Mouse (Mus musculus): ENCODE results near the gene Gm10037. TPM values are rescaled to one million over a fixed set of nuclear protein-coding genes. Genes with fewer than 3 reads are reported as not detected.
"Not testable (repeated sequence)": the region's sequence is repeated elsewhere in the genome, so short reads cannot be mapped to it uniquely, and the experiment has no call there.

Gm10037 gene
- 1 to 10 TPM in 1 of 2 experiments, under 1 TPM in 1; 0.64 to 1.1 TPM for total RNA-seq (2021)
- long read RNA-seq, experiment 1, result 0 reads
- long read RNA-seq, experiment 2, result 0 reads

DNA sequence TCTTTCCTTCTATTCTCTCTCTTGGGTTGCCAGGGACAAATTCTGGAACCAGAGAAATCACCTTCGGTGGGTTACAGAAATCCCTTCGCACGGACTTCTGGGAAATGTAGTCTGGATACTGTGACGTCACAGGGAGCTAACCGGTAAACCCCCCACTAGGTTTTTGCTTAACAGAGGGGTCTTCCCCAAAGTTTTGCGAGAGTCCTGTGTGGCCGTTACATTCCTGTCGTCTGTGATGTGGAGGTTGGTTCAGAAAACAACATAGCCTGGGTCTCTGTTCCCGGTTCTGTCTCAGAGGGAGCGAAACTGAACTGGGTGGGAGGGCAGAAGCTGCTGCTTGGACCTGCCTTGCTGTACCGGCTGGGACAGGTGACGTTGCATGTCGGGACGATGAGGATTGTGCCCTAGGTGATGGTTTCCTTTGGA lies at the start of gene Gm10037:
Gene Gm10037 (plus strand): TSS at position 196 of the 426 bp plus-strand sequence.
- peak; percentile 40 for DNase-seq
- Histone ChIP-seq H3K27ac (peak within 1 kb of the TSS; percentile 78), H3K4me3 (peak within 1 kb of the TSS; percentile 77)
- intact Hi-C loops (cut with DNase I), result no loop called here
- TF ChIP-seq CTCF (IDR thresholded peaks at IDR 0.05), result no peak

DNA sequence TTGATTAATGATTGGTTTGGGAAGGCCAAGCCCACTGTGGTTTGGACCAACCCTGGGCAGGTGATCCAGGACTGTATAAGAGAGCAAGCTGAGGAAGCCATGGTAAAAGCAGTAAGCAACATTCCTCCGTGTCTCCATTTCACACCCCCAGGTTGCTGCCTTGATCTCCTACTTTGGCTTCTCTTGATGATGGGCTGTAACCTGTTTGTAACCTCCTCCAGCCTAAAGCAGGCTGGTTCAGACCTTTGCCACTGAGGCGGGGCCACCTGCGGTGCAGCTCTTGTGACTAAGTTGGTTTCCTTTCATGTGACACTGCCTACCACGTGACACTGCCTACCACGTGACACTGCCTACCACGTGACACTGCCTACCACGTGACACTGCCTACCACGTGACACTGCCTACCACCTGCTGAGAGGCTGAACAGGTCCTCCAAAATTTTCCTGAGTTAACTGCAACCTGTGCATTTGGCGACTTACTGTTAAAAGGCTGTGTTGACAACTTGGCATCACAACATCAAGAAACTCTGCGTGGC lies 38.9 kb upstream of the Gm10037 start:
- no peak for DNase-seq
- intact Hi-C loops (cut with DNase I), result no loop called here
- no peak for TF ChIP-seq CTCF (IDR thresholded peaks at IDR 0.05)
- Histone ChIP-seq H3K4me3 (no peak overlapping the region), H3K27ac (no peak overlapping the region)

DNA sequence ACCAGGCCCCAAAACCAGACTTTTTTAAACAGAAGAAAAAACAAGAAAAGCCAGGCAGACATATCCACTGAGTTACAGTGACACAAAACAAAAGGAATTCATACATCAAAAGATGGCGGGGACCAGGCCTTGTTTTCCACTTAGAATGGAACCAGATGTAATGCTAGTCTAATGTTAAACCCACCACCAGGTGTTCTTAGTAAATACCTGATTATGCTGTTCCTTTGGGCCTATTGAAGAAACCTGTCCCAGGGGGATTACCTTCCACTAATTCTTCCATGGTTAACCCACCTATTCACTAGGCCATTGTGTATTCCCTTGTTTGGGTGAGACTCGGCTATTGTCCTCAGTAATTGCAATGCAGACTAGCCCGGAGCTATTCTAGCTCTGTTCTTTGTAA lies 32.3 kb upstream of the Gm10037 start:
- intact Hi-C loops (cut with DNase I), result no loop called here
- no peak for TF ChIP-seq CTCF (IDR thresholded peaks at IDR 0.05)
- Histone ChIP-seq H3K27ac (no peak overlapping the region), H3K4me3 (no peak overlapping the region)
- DNase-seq, result no peak

DNA sequence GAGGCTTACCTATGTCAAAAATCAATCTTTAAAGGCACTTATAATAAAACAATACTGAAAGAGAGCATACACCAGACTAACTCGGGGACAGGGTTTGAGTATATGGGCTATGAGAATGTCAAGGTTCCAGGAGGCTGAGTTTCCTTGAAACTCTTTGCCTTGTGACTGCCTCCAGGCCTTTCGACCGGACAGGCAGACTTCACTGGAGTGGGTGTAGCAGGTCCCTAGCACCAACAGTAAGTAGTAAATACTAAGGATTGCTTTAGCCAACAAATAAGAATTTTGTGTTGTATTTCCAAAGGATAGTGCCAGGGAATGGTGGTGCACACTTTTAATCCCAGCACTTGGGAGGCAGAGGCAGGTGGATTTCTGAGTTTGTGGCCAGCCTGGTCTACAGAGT lies 31.8 kb upstream of the Gm10037 start:
- intact Hi-C loops (cut with DNase I); DNase-seq; H3K4me3 ChIP-seq; H3K27ac ChIP-seq: not testable (repeated sequence)

DNA sequence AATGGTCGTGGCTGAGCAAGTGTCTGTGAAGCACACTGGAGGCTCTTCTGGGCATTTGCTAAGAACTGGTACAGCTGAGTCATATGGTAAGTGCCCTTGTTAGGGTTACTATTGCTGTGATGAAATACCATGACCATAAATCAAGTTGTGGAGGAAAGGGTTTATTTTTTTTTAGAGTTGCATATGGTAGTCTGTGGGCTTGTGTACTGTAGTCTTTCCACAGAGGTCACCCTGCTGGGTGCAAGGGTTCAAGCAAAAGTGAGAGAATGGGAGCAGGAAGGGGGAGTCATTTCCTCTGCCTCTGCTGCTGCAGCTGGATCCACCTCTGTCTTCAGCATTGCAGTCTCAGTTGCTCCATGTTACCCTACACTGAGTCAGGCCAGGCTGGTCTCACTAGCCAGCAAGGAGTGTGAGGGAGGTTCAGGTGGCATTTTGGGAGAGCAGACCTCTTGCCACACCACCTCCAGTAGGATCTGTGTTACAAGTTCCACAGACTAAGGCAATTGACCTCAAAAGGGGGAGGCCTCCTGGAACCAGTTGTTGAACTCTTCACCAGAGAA lies 19.2 kb upstream of the Gm10037 start:
- TF ChIP-seq CTCF (IDR thresholded peaks at IDR 0.05), result no peak
- intact Hi-C loops (cut with DNase I), result loop anchor here (2.0 to 10.0 kb wide), 3 partner anchors 27 to 87 kb away; partner anchors contain the start of genes Zfp65 and Zfp85
- DNase-seq, result no peak
- no peak overlapping the region for H3K27ac ChIP-seq
- H3K4me3 ChIP-seq, result no peak overlapping the region

DNA sequence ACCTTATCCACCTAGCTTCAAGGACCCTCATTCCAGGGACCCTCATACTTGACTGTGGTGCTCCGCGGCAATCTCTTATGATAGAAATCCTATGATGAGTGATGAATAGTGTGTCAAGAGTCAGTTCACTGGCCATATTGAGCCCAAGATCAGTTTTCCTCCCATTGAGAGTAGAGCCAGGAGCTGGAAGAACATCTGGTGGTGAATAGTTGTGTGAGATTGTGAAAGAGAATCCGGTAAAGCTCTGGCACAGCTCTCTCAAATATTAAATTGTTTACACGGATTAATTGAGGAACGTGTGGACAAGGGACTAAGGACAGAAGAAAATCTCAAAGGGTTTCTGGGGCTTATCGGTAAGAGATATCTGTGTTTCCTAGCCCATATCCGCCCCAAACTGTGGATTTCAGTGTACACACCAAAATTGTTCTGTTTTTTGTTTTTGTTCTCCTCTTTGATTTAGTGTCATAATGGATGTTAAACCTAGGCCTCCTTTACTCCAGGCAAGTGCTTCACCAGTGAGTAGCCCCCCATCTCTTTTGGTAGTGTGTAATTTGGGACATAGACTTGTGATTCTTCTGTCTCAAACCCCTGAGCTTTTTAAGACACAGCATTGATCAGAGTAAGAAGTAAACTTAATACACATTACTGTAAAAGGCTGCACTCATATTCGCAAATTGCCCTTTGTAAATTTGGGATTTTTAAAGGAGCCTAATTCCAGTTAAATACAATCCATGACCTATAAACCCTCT lies 17.8 kb upstream of the Gm10037 start:
- intact Hi-C loops (cut with DNase I), result loop anchor here (2.0 to 10.0 kb wide), 3 partner anchors 28 to 88 kb away; partner anchors contain the start of genes Zfp65 and Zfp85
- Histone ChIP-seq H3K4me3 (peak overlapping the region; percentile 94), H3K27ac (peak overlapping the region; percentile 87)
- DNase-seq, result no peak
- TF ChIP-seq CTCF (IDR thresholded peaks at IDR 0.05), result no peak

DNA sequence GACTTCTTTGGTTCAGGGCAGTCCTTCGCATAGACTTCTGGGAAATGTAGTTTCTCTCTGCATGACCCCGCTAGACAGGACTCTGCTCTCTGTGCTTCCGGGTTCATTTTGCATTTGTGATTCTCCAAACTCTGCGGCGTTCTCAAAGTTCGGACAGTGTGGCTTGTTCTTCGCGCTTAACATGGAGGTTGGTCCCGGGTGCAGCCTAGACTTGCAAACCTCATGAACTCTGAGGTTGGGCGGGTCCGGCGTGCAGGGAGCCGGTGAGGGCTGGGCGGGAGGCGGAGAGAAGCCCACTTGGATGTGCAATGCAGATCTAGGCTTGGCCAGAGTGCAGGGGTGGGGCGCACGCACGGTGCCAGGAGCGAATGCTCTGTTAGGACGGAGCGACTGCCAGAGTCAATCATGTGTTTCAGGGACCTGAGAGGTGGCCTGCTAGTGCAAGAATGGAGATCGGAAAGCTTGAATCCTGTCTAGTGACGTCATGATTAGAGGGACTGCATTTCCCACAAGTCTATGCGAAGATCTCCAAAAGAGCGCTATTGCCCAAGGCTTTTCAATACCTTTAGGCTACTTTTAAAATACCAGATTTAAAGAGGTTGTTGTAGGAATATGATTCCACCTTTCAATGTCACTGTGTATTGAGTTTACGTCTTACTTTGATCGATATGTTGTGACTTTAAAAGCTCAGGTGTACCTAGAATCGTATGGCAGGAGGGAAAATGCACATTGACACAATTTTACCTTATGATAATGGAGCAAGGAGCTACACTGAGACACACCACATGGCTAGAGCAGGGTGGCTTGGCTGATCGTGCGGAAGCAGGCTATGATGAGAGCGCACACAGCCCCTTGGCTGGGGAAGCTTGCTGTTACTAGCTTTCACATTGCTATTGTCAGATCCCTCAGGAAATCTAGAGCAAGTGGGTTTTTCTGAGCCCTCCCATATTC lies 16.9 kb upstream of the Gm10037 start, which contains the start of gene Zfp273:
Gene Zfp273 (plus strand): TSS at position 31 of the 951 bp plus-strand sequence.
- intact Hi-C loops (cut with DNase I), result loop anchor here (2.0 to 10.0 kb wide), 3 partner anchors 29 to 89 kb away; partner anchors contain the start of genes Zfp65 and Zfp85

DNA sequence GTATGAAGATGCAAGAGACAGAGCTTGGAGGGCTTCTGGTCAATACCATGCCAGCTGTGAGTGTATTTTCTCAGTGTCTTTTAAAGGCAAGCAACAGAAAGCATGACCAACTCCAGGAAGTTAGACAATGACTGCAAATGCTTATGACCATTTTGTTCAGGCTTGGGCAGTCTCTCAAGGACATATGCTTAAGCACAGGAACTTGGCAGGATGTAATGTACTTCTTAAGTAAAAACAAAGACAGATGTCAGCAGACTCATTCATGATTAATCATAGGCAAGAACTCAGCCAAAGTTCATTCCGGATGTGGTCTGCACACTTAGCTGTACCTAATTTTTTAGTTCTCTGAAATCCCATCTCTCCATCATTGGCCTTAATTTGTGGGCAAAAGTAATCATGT lies 12.3 kb upstream of the Gm10037 start:
- no peak overlapping the region for H3K27ac ChIP-seq
- intact Hi-C loops (cut with DNase I), result loop anchor here (10.0 kb wide), 2 partner anchors 64 to 94 kb away; partner anchors contain the start of genes Zfp65 and Zfp85
- DNase-seq, result no peak
- TF ChIP-seq CTCF (IDR thresholded peaks at IDR 0.05), result no peak
- no peak overlapping the region for H3K4me3 ChIP-seq

More for the DNA sequence above, 16.9 kb upstream of the Gm10037 start, which contains the start of gene Zfp273:
- Histone ChIP-seq H3K27ac (peak within 1 kb of the TSS; percentile 87), H3K4me3 (peak within 1 kb of the TSS; percentile 94)
- no peak for TF ChIP-seq CTCF (IDR thresholded peaks at IDR 0.05)
- peak; percentile 82 for DNase-seq

DNA sequence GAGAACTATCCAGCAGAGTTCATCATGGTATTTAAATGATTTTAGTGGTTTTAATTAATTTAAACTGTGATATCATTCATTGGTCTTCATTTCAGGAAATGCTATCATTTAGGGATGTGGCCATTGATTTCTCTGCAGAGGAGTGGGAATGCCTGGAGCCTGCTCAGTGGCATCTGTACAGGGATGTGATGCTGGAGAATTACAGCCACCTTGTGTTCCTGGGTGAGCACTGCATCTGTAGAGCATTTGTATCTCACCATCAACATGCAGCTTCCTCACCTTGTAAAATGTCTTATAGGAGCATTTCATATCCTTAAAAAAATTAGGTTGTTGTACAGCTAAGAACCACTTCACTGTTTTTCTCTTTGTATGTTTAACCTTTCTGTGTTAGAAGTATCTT lies 2.2 kb downstream of the Gm10037 start:
- DNase-seq; H3K4me3 ChIP-seq; intact Hi-C loops (cut with DNase I); H3K27ac ChIP-seq: not testable (repeated sequence)

DNA sequence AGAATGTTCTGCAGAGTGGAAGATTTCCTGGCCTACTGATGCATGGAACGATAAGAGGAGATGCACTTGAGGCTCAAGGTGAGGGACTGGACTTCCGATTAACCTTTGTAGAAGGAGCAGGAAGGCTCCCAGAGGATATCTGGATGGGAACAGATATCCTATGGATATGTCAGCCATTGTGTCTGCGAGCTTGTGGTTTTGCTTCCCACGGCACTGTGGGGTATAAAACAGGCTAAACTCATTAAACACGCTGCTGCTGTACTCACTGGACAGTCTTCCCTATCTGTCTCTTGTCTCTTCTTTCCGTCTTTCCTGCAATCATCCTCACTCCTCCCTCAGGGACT lies 12.8 kb downstream of the Gm10037 start:
- TF ChIP-seq CTCF (IDR thresholded peaks at IDR 0.05), result no peak
- DNase-seq, result no peak
- intact Hi-C loops (cut with DNase I), result loop anchor here (5.0 kb wide), 1 partner anchor 206 kb away; the partner anchor contains the start of genes Gm49345 and Zfp729a

DNA sequence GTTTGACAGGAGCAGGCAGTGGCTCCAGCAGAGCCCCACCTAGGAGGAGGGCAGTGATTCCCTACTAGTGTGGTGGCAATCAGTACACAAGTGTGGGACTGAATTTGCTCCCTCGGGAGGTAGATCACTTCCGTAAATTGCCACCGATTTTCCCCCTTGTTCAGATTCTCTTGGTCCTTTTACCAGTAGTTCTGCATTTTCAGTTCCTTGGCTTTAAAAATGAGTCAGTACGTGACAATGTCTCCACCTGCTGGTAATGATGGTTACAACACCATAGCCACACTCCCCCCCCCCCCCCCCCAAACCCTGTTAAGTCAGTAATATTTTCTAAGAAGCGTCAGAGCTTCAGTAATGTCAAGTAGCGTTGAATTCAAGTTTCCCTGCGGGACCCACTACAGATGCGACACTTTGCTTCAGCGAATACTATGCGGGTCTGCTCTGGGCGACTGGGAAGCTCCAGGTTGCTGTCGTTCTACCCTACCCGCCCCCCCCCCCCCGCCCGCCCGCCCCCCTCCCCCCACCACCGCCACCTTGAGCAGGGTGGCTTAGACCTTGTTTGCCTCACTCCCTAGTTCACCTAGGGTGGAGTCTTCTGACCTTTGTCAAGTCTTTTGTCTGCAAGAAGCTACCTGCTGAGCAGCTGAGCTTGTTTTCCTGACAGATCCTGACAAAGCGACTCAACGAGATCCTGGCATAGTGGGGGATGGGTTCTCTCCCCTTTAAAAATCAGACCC lies 13.4 kb downstream of the Gm10037 start:
- peak; percentile 20 for DNase-seq
- peak overlapping the region; percentile 66 for H3K4me3 ChIP-seq
- peak; percentile 68 for TF ChIP-seq CTCF (IDR thresholded peaks at IDR 0.05)
- intact Hi-C loops (cut with DNase I), result loop anchor here (5.0 kb wide), 1 partner anchor 207 kb away; the partner anchor contains the start of genes Gm49345 and Zfp729a
- peak overlapping the region; percentile 43; the same call in 1 of the 2 replicates for H3K27ac ChIP-seq

More for the DNA sequence above, 12.8 kb downstream of the Gm10037 start:
- Histone ChIP-seq H3K27ac (peak overlapping the region; percentile 39; the same call in 1 of the 2 replicates), H3K4me3 (peak overlapping the region; percentile 66)

All from gastrocnemius, adult 2 months (tissue).